Mouse (Mus musculus) layer of hippocampus, adult 9-10 months (tissue): ENCODE measurements at regions not wholly inside any gene's neighbourhood (a gene's known extent, or its start where the extent isn't known, plus 50 kb on each side); places are given as distances from the start of the nearest gene placed in this dataset.
A peak's percentile ranks its signal among the peaks of the same experiment; 100 is the strongest.
"Not testable (repeated sequence)": the region's sequence is repeated elsewhere in the genome, so short reads cannot be mapped to it uniquely, and the experiment has no call there.

Experiments used
- DNase-seq: peaks from one replicate; pipeline ENCODE4 v3.0.0; 2022; ENCODE audit warnings: low spot score

DNA sequence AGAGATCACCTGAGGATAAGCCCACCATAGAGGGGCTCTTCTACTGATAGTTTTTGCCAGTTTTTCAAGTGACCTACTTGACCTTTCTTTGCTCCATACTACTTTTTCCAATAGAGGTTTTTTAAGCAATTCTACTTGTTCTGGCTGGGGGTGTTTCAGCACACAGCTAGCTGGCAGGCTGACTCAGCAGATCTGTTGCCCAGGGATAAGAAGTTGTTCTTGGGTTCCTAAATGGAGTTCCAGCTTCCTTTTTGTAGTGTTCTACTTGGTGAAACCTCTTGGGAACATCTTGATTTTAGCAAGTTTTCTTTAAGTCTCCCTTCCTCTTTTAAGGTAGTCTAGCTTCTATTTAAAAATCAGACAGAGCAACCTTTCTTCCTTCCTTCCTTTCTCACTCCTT, 61.0 kb downstream of the 4930474N05Rik start:
- no peak for DNase-seq

DNA sequence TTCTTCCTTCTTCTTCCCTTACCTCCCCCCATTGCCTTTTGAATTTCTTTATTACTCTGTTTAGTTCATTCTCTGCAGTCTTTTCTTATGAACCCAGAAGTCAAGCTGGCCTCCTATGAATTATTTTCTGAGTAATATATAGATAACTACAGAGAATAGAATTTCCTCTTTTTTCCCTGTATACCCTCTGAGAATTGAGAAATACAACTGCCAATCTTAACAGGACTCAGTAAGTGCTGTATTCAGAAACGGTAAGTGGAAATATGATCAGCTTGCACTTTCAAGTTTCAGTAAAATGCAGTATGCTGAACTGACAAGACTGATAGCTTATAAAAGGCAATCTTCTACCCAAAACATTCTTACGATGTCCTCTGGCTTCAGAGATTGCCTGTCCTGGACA, 61.5 kb downstream of the 4930474N05Rik start:
- DNase-seq = no peak

DNA sequence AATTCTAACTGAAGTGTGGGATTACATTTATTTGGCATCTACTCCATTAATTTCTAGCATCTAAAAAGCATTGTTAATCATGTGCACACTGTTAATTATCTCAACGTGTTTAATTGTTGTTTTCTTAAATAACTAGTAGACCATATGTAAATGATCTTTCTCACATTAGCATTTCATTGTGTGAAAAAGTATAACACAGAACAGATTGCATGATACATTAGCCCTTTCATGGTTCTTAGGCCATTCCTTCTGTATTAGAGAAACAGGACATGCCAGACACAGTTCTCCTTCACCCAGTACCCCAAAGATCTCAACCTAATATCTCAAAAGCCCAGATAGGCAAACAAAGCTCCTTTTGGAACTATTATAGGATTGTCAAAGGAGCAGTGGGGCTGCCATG, 89.0 kb downstream of the 4930474N05Rik start:
- DNase-seq = no peak

DNA sequence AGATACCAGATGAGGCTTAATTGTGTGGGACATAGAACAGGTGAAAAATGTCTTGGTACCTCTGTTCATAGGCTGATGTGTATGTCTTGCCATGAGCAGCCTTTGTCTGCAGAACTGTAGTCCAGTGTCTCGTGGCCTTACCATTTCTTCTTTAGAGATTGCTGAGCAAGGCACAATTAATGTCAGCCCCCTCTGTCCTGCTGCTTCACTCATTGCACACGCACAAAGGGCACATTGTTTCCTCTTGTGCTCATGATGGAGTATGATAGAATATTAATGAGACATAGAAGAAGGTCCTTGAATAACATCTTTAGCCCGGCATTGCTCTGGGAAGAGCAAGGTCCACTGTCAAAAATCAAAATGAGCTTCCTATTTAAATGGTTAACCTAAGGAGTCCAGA, 101.8 kb downstream of the 4930474N05Rik start:
- no peak for DNase-seq

DNA sequence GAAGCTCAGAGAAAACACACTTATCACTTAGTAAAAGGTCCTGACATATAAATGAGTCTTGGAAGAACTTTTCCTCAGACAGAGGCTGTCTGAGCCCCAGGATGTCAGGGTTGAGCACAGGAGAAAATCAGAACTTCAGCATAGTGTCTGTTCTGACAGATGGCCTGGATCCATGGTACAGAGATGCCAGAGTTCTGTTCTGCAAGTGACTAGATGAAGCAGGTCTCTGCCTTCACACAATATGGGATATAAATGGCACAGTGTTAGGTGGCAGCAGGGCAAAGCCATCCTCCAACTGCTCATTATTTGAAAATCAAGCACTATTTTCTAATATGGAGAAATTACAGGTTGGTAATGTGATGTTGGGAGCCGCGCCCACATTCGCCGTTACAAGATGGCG, 103.7 kb downstream of the 4930474N05Rik start:
- peak; percentile 33 for DNase-seq

DNA sequence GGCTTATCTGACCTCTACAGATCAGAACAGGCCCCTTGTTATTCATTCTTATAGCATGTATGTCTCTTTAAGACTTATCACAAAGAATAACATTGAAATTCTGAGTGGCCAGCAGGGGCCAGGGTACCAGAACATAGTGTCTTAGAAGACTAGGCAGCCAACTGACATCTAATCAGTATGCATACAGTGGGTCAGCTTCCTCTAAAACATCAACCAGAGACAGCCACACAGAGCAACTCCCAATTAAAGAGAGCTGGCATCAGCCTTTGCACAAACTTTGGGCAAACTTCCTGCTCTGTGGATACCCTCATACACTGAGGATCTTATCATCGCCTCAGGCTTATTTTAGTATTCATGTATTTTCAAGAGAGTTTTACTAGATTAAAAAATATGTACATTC, 109.1 kb downstream of the 4930474N05Rik start:
- no peak for DNase-seq

DNA sequence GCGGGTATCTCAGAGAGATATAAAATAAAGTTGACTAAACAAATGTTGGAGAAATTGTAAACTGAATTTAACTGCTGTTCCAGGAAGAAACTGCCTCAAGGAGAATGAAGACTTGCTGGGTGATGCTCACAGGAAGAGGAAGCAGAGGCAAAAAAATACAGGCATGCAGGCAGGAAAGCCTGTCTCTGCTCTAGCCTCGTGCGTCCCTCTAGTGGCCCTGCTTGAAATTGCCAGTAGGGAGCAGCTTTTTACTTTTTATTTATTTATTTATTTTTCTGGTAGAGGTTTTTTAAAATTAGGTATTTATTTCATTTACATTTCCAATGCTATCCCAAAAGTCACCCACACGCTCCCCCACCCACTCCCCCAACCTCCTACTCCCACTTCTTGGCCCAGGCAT, 118.1 kb downstream of the 4930474N05Rik start:
- DNase-seq = peak; percentile 16

DNA sequence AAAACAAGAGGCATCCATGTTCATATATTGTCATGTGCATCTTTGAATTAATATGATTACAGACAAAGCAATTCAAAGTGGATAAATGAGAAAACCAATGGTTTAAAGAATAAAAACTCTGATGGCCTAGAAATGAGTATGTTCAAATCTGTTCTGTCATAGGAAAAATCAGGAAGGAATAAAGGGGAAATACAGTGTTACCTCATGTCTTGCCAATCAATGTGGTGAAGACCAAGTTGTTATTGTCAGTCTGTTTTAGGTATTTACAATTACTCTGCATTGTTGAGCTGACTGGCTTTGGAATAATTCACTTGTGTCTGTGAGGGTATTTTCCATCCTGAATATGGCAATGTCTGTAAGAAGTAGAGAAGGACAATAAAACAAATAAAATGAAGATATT, 151.1 kb downstream of the 4930474N05Rik start:
- no peak for DNase-seq

DNA sequence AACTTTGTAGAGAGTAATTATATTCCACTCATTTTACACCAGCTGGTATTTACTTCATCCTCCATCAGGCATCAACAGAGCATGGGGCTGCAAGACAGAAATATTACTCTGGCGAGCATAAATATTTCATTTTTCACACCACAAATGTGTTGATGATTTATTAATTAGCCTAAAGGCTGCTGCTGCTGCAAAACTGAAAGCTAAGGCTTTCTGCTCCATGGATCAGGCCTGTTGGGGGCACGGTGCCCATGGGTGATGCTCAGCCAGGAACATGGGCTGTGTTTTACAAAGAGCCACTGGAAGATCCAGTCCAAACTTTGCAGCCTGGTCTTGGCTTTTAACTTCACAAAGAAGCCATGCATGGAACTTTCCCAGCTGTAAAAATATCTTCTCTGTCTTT, 167.4 kb downstream of the 4930474N05Rik start:
- DNase-seq = peak; percentile 22

DNA sequence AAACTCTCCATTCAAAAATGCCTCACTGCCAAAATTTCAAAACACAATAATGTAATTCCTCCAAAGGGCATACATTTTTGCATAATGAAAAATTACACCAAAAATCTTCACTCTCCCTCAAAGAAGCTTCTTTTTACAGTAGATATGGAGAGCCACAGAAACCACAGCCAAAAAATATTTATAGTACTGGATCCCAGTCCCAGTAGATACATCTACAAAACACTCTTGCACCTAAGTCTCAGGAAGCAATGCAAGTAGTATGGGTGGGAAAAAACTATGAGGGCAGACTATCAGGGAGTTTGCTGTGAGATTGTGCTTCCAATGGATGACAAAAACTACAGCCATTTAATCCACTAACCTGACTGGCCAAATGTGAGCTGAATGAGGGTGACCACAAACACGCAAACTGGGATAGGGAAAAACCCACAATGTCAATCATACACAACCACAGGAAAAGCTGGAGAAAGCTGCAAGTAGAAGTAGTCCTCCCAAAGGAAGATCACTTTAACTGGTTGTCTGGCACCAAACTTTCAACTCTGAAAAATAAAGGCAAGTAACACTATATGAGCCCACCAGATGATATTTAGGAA, 189.2 kb downstream of the 4930474N05Rik start:
- DNase-seq = no peak

DNA sequence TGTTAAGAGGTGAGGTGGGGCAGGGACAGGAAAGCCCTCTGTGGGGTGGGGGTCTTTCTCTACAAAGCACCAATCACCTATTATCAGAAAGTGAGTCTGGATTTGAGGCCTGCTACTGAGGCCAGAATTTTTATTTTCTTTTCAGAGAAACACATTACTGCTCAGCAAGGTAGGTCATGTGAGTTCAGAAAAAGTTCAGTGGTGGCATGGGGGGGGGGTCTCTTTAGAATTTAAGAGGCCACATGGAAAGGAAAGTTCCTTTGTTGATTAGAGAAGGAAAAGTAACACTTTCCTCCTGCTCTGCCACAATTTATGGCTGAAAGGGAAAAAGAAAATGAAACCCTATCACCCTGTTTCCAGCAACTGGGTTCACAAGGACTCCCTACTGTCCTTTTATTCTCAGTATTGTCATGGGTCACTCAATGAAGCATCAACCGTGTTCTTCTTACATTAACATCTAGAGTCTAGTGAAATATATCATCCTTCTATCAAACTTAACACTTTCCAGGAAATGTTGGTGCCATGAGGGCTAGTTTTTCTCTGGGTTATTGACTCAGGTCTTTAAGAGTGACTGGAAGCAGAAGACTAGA, 194.1 kb downstream of the 4930474N05Rik start:
- DNase-seq = no peak

DNA sequence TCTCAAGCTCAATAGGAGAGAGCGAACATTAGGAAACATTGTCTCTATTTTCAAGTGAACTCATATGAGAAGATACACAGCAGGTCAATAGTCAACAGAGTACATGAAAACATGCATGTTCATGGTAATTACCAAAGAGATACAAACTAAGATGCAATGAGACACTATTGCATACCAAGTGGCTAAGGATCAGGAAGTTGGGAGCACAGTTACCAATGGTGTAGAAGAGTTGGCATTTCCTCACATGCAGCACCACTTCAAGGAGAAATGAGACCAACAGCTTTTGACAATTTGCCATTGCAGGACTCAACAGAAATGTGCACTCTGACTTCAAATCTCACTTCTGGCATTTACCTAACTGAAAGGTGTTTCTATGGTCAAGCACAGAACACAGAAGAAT, 215.6 kb downstream of the 4930474N05Rik start:
- DNase-seq = no peak

DNA sequence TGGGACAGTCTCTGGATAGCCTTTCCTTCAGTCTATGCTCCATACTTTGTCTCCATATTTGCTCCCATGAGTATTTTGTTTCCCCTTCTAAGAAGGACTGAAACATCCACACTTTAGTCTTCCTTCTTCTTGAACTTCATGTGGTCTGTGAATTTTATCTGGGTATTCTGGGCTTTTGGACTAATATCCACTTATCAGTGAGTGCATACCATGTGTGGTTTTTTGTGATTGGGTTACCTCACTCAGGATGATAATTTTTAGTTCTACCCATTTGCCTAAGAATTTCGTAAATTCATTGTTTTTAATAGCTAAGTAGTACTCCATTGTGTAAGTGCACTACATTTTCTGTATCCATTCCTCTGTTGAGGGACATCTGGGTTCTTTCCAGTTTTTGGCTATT, 220.0 kb downstream of the 4930474N05Rik start:
- not testable (repeated sequence) for DNase-seq

DNA sequence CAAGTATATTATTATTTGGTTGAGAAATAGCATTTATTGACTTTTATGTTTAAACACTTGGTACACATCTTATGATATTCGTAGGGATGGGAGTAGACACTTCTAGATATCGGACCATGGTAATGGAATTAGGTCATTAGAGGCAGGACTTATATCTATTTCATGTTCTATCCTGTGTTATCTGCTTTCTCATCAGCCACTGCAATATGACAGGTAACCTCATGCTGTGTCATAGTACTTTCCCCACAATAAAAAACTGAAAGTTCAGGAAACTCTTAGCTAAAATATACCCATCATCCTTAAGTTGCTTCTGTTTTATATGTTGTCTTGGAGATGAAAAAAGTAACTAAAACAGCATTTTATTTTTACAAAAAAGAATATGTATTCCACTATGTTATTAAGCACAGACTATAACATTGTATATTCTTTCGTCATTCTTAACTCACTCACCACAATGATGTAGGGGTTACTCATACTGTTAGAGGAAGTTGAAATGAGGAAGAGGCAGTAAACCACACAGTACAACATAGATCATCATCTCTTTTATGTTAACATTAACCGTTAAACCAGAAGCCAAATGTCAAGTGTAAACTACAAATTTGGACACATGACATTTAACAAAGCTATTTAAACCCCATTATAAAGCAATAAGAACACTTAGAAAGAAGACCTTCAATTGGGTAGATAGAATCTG, 221.8 kb downstream of the 4930474N05Rik start:
- DNase-seq = no peak

DNA sequence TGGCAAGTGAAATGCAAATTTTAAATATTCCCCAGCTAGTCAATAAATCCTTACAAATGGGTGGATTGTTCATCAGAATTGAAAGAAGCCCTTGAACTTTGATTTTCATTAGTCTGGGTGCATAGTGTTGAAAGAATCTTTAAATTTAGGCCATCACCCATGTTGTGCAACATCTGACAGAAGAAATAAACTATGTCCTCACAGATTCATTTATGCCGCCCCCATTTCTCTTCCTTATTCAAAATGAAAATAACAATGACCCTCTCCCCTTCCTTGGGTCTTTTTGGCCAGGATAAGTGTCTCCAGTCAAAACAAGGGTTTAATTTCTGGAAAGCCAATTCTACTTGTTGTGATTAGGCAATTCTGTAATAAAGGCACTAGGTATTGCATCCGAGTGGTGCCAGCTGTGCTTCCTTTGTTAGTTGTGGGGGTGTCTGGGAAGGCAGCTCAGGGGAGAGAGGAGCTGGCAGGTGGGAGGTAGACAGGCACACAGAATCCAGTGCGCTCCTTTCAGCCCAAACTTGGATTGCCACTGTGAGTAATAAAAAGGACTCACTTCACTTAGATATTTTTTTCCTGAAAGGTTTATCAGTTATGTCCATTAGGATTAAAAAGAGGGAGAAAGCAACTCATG, 233.7 kb downstream of the 4930474N05Rik start:
- DNase-seq = no peak

DNA sequence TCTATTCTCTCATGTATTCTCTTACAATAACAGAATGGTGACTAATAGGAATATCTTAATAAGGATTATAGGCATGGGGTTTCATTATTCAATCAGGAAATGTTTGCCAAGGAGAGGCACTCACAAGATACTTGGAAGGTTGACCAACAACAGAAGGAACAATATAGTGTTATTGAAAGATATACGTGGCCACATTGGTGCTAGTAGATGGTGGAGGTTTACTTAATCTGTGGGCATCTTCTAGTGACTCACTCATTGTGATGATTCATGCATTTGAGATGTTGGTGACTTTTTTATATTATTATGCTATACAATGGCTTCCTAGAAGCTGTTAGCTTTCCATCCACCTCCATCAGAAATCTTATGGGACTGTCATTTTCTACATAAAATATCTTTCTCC, 246.1 kb downstream of the 4930474N05Rik start:
- no peak for DNase-seq
